Mouse (Mus musculus) kidney, postnatal 0 days (tissue): ENCODE measurements around the gene Hist1h1e. TPM values are rescaled to one million over a fixed set of nuclear protein-coding genes. Genes with fewer than 3 reads are reported as not detected.
A peak's percentile ranks its signal among the peaks of the same experiment; 100 is the strongest.

ENCODE experiments used
- ATAC-seq: fragments of 200-750 bp; cut with Nextera tagmentation; replicated peaks from 2 replicates; pipeline ENCODE4 v1.8.0; 2017; ENCODE audit warnings: low read depth, moderate number of reproducible peaks, moderate TSS enrichment, moderate library complexity; ENCODE audit not compliant: low FRiP score
- DNase-seq: peaks from one replicate; pipeline ENCODE4 v3.0.0-alpha.2; 2016; ENCODE audit warnings: low spot score
- H3K27ac ChIP-seq: fragments of 300-500 bp; sonication (generic); 2 replicates; pipeline ENCODE4 v1.5.1; 2014; ENCODE audit warnings: mild to moderate bottlenecking
- H3K27me3 ChIP-seq: fragments of 300-500 bp; sonication (generic); 2 replicates; pipeline ENCODE4 v1.6.1; 2014; ENCODE audit warnings: low read length, mixed read lengths; ENCODE audit not compliant: insufficient read depth
- H3K36me3 ChIP-seq: fragments of 300-500 bp; sonication (generic); 2 replicates; pipeline ENCODE4 v1.6.1; 2014; ENCODE audit warnings: low read length, mixed read lengths; ENCODE audit not compliant: insufficient read depth
- H3K4me1 ChIP-seq: fragments of 300-500 bp; sonication (generic); replicated peaks from 2 replicates; pipeline ENCODE4 v1.6.1; 2014; ENCODE audit warnings: antibody characterized with exemption, low read length, mixed read lengths; ENCODE audit not compliant: insufficient read depth
- H3K4me2 ChIP-seq: fragments of 300-500 bp; sonication (generic); 2 replicates; pipeline ENCODE4 v1.6.1; 2014; ENCODE audit warnings: mild to moderate bottlenecking, low read length, moderate library complexity, mixed read lengths
- H3K4me3 ChIP-seq: fragments of 300-500 bp; sonication (generic); replicated peaks from 2 replicates; pipeline ENCODE4 v1.5.1; 2014; ENCODE audit warnings: low read depth, low read length
- H3K9ac ChIP-seq: fragments of 300-500 bp; sonication (generic); 2 replicates; pipeline ENCODE4 v1.6.1; 2014; ENCODE audit warnings: low read depth, low read length
- H3K9me3 ChIP-seq: fragments of 300-500 bp; sonication (generic); replicated peaks from 2 replicates; pipeline ENCODE4 v1.6.1; 2016; ENCODE audit warnings: low read length, inconsistent platforms, mixed read lengths
- CTCF ChIP-seq: IDR thresholded peaks from 2 replicates; pipeline ENCODE4 v1.5.1; 2016; ENCODE audit warnings: antibody characterized with exemption, low read depth, mild to moderate bottlenecking, moderate library complexity
- WGBS: fragments of 180-500 bp; shearing (Covaris S2); extraction: QIAGEN DNeasy Blood & Tissue Kit; methylation state at CpG from one replicate; pipeline ENCODE4 v1.1.7; 2014; 5-methylcytosine and 5-hydroxymethylcytosine counted together
- polyA plus RNA-seq: library from polyadenylated mRNA; unstranded; fragments of >200 nt; fragmentation: Nextera tagmentation; extraction: Ambion mirVana; gene quantifications from 2 replicates; pipeline ENCODE4 v1.2.1, GENCODE M21; 2015

The Hist1h1e gene
- polyA plus RNA-seq, 1 experiment from 2014 or later = 14.3 TPM

- H3K36me3 ChIP-seq = no peaks in the 10 kb centered on the region
- H3K4me2 ChIP-seq = peak overlapping the region; percentile 78
- H3K9me3 ChIP-seq = no peaks in the 10 kb centered on the region
- H3K4me1 ChIP-seq = no peaks in the 10 kb centered on the region
- peak overlapping the region; percentile 97 for H3K27ac ChIP-seq
- under 1% methylated on average over 21 of the region's 21 CpGs for WGBS
- H3K4me3 ChIP-seq = peak overlapping the region; percentile 49
- ATAC-seq (no peak), DNase-seq (peak; percentile 86)
- H3K27me3 ChIP-seq = no peaks in the 10 kb centered on the region
- TF ChIP-seq CTCF = no peak
- peak overlapping the region; percentile 76 for H3K9ac ChIP-seq
Measured at GRCm38 (mm10) chr13:23585029-23585441, 37.3 kb downstream of the Hist1h1e start.

- no peak for TF ChIP-seq CTCF
- Histone ChIP-seq H3K4me2 (peak overlapping the region; percentile 78), H3K9me3 (no peaks in the 10 kb centered on the region)
Measured at GRCm38 (mm10) chr13:23584331-23584730, 38.0 kb downstream of the Hist1h1e start.

GRCm38 (mm10) chr13:23583387-23584068, 38.8 kb downstream of the Hist1h1e start:
- no peak overlapping the region for H3K4me3 ChIP-seq
- H3K27ac ChIP-seq = peak overlapping the region; percentile 97
- H3K4me2 ChIP-seq = no peak overlapping the region; the same call in 1 of the 2 replicates
- no peaks in the 10 kb centered on the region for H3K4me1 ChIP-seq
- no peak overlapping the region for H3K9ac ChIP-seq
- no peaks in the 10 kb centered on the region for H3K36me3 ChIP-seq
- no peaks in the 10 kb centered on the region for H3K27me3 ChIP-seq
- DNase-seq (no peak), ATAC-seq (no peak)
- no peak for TF ChIP-seq CTCF
- H3K9me3 ChIP-seq = no peaks in the 10 kb centered on the region

More at GRCm38 (mm10) chr13:23584331-23584730, 38.0 kb downstream of the Hist1h1e start:
- Histone ChIP-seq H3K27me3 (no peaks in the 10 kb centered on the region), H3K9ac (peak overlapping the region; percentile 76), H3K27ac (peak overlapping the region; percentile 97), H3K4me1 (no peaks in the 10 kb centered on the region), H3K36me3 (no peaks in the 10 kb centered on the region), H3K4me3 (peak overlapping the region; percentile 49; the same call in 1 of the 2 replicates)
- peak; percentile 84 for DNase-seq
- ATAC-seq = no peak

GRCm38 (mm10) chr13:23582219-23583056, 39.9 kb downstream of the Hist1h1e start:
- no peak for ATAC-seq
- peak overlapping the region; percentile 79 for H3K4me2 ChIP-seq
- DNase-seq = peak; percentile 16
- 7% methylated on average over 6 of the region's 6 CpGs for WGBS
- H3K27me3 ChIP-seq = no peaks in the 10 kb centered on the region
- H3K4me1 ChIP-seq = no peaks in the 10 kb centered on the region
- no peaks in the 10 kb centered on the region for H3K36me3 ChIP-seq
- H3K27ac ChIP-seq = peak overlapping the region; percentile 97
- no peaks in the 10 kb centered on the region for H3K9me3 ChIP-seq
- TF ChIP-seq CTCF = no peak
- H3K4me3 ChIP-seq = peak overlapping the region; percentile 50
- peak overlapping the region; percentile 67 for H3K9ac ChIP-seq

GRCm38 (mm10) chr13:23581408-23582218, 40.7 kb downstream of the Hist1h1e start, which contains the start of gene Hist1h4d:
Gene Hist1h4d (plus strand): TSS chr13:23581598.
- Histone ChIP-seq H3K4me2 (peak within 1 kb of the TSS; percentile 79), H3K27me3 (no peaks in the 10 kb centered on the region), H3K27ac (peak within 1 kb of the TSS; percentile 97), H3K4me3 (peak within 1 kb of the TSS; percentile 50), H3K36me3 (no peaks in the 10 kb centered on the region), H3K4me1 (peaks cover under 1% of the 10 kb centered on the region; the same call in 1 of the 2 replicates), H3K9ac (peak within 1 kb of the TSS; percentile 67), H3K9me3 (no peaks in the 10 kb centered on the region)
- TF ChIP-seq CTCF = no peak
- under 1% methylated on average over 42 of the region's 43 CpGs for WGBS
- peak; percentile 97 for DNase-seq
- peak; percentile 88 for ATAC-seq

GRCm38 (mm10) chr13:23577835-23578234, 44.5 kb downstream of the Hist1h1e start:
- no peak for TF ChIP-seq CTCF

More at GRCm38 (mm10) chr13:23577835-23578234, 44.5 kb downstream of the Hist1h1e start:
- DNase-seq (no peak), ATAC-seq (no peak)
- Histone ChIP-seq H3K36me3 (no peaks in the 10 kb centered on the region), H3K27me3 (no peaks in the 10 kb centered on the region), H3K4me3 (no peak overlapping the region), H3K9ac (no peak overlapping the region), H3K9me3 (no peaks in the 10 kb centered on the region), H3K4me2 (no peak overlapping the region), H3K4me1 (peaks cover 10% of the 10 kb centered on the region; the same call in 1 of the 2 replicates), H3K27ac (no peak overlapping the region)
- 89% methylated on average over 1 of the region's 1 CpGs for WGBS
